Mouse (Mus musculus): ENCODE measurements around the gene Snd1.
"Not testable (repeated sequence)": the region's sequence is repeated elsewhere in the genome, so short reads cannot be mapped to it uniquely, and the experiment has no call there.

Snd1 gene

DNA sequence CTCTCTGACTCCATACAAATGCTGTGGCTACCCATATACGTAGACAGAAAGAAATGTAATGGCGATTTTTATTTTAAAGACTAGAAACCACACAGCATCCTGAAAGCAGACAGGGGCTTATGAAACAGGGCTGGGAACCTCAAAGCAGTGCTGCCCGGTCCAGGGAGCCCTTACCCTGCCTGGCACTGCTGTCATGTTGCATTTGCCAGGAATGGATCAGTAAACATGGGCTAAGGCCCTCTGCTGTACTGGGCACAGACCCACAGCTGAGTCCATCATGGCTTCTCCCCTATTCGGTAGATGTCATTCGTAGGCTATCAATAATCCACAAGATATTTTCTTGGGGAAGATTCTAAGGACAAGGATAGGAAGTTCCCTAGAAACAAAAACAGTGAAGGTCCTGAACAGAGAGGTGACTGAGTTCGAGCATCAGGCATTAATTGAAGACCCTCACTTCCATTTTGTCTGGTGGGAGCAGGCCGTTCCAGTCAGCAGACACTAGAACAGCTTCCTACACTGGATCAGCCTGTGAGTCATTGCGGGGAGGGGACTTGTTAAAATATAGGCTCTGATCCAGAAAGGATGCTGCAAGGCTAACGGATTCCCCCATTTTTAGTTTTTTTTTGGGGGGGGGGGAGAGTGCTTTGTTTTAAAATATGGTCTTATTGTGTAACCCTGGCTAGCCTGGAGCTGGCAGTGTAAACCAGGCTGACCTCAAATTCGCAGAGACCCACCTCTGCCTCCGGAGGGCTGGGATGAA, 422.6 kb downstream of the Snd1 start:
- in situ Hi-C loops (cut with MseI, MboI): no loop called here

DNA sequence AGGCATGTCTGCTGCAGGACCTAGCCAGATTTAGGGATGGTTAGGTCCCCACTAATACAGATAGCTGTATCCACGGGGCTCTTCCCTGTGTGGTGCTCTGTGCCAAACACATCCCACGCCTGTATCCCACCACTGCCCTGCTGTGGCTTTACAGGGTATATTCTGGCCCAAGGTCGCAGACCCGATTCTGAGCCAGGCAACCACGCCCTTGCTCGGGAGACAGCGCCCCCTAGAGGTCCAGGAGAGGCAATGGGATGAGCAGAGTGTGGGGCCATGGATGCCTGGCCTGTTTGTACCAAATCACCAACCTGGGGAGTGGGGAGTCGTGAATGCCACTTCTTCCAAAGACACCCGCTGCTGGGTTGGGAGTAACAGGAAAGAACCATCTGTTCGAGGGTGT, 423.9 kb downstream of the Snd1 start:
- in situ Hi-C loops (cut with MseI, MboI): no loop called here

DNA sequence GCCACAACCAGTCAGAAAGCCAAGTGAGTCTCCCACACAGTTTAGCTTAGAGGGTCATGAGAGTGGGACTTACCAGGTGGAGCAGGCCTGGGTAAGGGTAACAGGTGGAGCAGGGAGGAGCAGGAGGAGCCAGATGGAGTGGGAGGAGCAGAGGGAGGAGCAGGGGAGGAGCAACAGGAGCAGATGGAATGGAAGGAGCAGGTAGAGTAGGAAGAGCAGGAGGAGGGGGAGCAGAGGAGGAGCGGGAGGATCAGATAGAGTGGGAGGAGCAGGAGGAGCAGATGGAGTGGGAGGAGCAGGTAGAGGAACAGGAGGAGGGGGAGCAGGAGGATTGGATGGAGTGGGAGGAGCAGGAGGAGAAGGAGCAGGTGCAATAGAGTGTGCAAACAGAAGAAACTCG, 427.6 kb downstream of the Snd1 start:
- in situ Hi-C loops (cut with MseI, MboI): no loop called here

DNA sequence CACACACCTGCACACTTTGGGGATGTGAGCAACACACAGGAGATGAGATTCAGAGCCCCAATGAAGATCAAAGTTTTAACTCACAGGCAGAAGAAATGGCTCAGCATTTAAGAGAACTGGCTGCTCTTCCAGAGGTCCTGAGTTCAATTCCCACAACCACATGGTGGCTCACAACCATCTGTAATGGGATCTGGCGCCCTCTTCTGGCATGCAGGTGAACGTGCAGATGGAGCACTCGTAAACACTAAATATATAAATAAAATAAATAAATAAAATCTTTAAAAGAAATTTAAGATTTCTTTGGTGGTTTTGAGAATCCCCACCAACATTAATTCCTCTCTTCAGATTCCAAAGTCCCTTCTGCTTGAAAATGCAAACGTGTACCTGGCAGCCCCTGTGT, 429.5 kb downstream of the Snd1 start:
- in situ Hi-C loops (cut with MseI, MboI): no loop called here

- in situ Hi-C loops (cut with MseI, MboI): no loop called here
Measured at GRCm38 (mm10) chr6:28905301-28905700, 430.4 kb downstream of the Snd1 start.

GRCm38 (mm10) chr6:28909866-28910265, 434.9 kb downstream of the Snd1 start:
- in situ Hi-C loops (cut with MseI, MboI): no loop called here

DNA sequence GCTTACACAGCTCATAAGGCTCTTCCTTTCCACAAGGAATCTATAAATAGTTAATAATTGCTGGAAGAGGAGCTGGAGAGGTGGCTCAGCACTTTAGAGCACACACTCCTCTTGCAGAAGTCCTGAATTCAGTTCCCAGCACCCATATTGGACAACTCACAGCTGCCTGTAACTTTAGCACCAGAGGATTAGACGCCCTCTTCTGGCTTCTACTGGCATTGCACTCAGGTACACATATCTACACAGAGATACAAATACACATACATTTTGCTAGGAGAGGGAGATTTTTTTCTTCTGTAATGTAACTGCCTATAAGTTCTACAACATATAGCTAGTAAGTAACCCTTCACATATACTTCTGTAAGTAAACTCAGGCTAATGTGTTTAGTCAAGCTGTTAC, 440.0 kb downstream of the Snd1 start:
- in situ Hi-C loops (cut with MseI, MboI): no loop called here

DNA sequence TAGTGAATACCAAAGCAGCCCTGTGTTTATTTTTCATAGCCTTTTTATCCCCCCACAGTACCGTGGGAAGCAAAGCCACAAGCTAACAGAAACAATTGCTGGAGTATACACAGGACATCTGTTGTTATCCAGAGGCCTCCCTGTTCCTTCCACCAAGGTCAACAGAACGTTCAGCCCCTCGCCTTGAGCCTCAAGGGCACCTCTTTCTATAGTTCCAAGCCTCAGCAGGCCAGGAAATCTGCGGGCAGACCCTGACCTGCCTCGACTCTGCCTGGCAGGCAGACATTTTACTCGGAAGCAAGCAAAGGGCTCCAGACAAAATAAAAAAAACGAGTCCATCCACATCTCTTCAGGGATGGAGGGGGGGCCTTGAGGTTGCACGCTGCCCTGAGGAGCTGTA, 441.7 kb downstream of the Snd1 start:
- in situ Hi-C loops (cut with MseI, MboI): no loop called here

- in situ Hi-C loops (cut with MseI, MboI): no loop called here
Measured at GRCm38 (mm10) chr6:28919346-28919745, 444.4 kb downstream of the Snd1 start.

- in situ Hi-C loops (cut with MseI, MboI): no loop called here
Measured at GRCm38 (mm10) chr6:28922371-28922770, 447.4 kb downstream of the Snd1 start.

DNA sequence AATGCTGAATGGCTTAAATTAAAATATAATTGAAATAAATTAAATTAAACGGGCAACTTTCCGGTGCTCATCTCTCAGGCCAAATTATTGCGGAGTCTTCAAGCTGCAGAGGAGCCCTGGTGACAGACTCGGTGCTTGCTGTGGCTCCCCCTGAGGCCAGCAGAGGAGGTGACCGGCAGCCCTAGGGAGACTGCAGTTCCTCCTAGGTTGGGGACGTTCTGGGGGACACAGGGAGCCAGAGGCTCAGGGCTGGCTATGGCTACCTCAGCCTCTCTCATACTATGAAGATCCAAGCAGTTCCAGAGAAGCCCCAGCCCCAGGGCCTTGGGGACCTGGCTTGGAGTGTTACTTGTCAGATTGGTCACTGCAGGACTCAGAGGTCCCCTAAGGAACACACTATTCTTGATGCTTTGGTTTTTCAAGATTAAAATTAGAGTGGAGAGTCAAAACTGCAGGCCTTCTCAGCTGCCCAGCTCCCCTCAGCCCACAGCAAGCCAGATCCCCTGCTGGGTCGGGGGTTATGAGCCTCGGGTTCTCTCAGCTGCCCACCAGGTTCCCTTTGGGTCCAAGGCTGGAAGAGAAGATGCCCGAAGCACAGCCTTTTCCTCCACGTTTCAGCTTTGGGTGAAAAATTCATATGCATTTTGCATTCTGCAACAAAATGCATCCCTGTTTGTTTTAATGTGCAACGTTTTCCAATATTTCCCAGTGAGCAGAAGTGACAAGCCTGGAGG, 448.3 kb downstream of the Snd1 start:
- in situ Hi-C loops (cut with MseI, MboI): no loop called here

- in situ Hi-C loops (cut with MseI, MboI): no loop called here
Measured at GRCm38 (mm10) chr6:28923837-28924236, 448.9 kb downstream of the Snd1 start.

DNA sequence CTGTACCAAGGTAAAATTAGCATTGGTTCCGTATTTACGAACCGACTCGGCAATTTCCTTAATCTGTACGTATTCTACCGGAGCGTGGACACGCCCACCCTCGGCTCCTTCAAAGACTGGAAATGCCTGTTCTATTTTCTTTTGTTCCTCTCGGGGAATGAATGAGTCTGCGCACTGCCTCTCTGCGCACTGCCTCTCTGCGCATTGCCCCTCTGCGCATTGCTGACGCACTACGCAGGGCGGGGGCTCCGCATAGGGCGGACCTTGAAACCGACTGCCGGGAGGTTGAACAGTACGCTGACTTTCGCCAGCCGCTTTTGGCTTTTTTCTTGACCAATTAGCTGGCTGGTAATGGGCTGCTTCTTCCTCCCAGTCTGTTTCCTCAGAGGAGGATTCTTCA, 453.0 kb downstream of the Snd1 start:
- in situ Hi-C loops (cut with MseI, MboI): not testable (repeated sequence)

DNA sequence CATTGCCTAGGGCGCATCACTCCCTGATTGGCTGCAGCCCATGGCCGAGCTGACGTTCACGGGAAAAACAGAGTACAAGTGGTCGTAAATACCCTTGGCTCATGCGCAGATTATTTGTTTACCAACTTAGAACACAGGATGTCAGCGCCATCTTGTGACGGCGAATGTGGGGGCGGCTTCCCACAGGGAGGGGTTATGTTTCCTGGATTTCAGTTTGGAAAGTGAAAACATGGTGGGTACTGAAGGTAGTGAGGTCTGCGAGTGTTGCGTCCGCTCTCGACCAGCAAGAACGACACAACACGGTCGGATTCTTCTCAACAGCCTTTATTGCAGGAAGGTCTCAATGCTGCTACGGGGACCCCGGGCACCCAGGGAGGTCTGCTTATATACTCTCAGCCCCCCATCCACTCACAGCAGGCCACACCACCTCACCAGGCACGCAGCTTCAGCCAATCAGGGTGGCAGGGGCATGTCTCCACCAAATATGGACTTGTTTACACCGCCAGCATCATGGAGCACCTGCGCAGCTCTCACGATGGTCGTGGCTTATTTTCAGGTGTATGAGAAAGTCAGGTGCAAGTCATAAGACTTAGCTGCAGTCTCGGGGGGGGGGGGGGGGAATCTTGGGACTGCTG, 454.3 kb downstream of the Snd1 start:
- in situ Hi-C loops (cut with MseI, MboI): not testable (repeated sequence)

- in situ Hi-C loops (cut with MseI, MboI): no loop called here
Measured at GRCm38 (mm10) chr6:28931234-28931633, 456.3 kb downstream of the Snd1 start.

- in situ Hi-C loops (cut with MseI, MboI): no loop called here
Measured at GRCm38 (mm10) chr6:28931636-28932327, 456.8 kb downstream of the Snd1 start.

GRCm38 (mm10) chr6:28932328-28932937, 457.5 kb downstream of the Snd1 start:
- in situ Hi-C loops (cut with MseI, MboI): no loop called here

GRCm38 (mm10) chr6:28935736-28936135, 460.8 kb downstream of the Snd1 start:
- in situ Hi-C loops (cut with MseI, MboI): no loop called here

DNA sequence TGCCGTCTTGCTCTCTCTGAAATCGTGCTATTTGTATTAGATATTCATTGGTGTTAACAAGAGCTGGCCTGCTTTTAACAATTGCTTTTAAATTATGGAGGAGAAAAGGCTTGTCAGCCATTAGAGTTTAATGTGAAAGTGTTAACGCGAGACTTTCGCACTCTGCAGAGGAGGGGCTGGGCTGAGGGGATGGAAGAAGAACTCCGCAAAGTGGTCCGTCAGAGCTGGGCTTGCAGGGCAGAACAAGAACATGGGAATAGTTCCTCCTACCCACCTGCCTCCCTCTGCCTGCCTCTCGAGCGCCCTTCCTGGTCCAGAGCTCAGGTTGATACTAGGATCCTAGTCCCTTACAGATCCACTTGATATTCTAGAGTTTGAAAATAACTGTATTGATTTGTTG, 472.3 kb downstream of the Snd1 start:
- in situ Hi-C loops (cut with MseI, MboI): no loop called here

DNA sequence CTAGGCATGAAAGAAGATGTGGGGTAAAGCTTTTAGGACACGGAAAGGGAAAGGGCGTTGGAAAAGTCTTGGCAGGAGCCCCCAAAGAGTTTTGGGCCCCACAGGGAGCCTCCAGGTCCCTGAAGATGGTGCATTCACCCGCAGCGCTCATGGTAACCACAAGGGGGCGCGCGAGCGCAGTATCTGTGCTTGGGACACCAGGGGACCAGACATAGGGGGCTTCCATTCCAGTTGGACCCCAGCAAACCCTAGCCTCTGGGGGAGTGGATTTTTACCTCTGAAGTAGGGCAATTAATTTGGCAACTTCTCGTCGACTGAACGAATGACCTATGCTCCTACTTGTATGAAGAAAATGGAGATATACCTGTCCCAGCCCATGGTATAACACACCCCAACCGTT, 474.3 kb downstream of the Snd1 start:
- in situ Hi-C loops (cut with MseI, MboI): no loop called here

DNA sequence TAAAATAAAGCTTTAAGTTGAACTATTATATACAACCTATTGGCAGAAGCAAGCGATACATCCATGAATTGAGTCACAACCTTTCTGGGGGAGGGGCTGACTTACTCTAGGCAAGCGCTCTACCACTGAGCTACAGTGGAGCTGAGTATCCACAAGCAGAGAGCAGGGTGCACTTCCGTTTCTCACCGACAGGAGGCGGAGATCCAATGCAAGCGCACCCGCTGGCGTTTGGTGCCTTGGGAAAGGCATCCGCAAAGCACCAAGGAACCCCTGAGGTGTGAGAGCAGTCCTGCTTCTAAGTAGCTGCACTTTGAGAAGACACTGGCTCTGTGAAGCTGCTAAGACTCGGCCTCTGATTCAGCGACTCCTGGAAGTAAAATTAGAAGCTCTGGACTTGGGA, 480.6 kb downstream of the Snd1 start:
- in situ Hi-C loops (cut with MseI, MboI): loop anchor here in 1 of 2 experiments (5.0 kb wide), 1 partner anchor 67 kb away; no protein-coding TSS in a partner anchor

DNA sequence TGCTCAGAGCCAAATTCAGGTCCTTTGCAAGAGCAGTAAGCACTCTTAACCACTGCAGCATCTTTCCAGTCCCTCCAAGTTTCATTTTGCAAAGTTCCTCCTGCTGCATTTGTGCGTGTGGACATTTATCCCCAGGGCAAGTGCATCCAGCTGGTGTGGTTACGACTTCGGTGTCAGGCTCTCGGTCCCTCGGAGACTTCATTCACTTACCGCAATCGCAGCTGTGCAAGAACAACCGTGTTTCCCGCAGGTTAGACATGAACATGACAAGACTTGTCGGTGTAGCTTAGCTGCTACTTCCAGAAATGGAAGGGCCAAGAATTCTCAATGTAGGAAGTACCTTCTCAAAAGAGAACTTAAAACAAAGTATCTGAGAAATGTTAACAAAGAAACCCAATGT, 482.5 kb downstream of the Snd1 start:
- in situ Hi-C loops (cut with MseI, MboI): loop anchor here in 1 of 2 experiments (5.0 kb wide), 1 partner anchor 65 kb away; no protein-coding TSS in a partner anchor
